Mouse (Mus musculus) forebrain, embryonic 16.5 days (tissue): ENCODE measurements at regions not wholly inside any gene's neighbourhood (a gene's known extent, or its start where the extent isn't known, plus 50 kb on each side); places are given as distances from the start of the nearest gene placed in this dataset.

Experiments used
- ATAC-seq: fragments of 200-750 bp; cut with Nextera tagmentation; 2 replicates; pipeline ENCODE4 v1.8.0; 2017; ENCODE audit warnings: mild to moderate bottlenecking, moderate library complexity
- H3K27ac ChIP-seq: fragments of 300-500 bp; sonication (generic); 2 replicates; pipeline ENCODE4 v1.5.1; 2014; ENCODE audit warnings: low read length, control low read depth
- H3K27me3 ChIP-seq: fragments of 300-500 bp; sonication (generic); replicated peaks from 2 replicates; pipeline ENCODE4 v1.6.1; 2014; ENCODE audit warnings: low read length; ENCODE audit not compliant: control insufficient read depth, insufficient read depth
- H3K36me3 ChIP-seq: fragments of 300-500 bp; sonication (generic); 2 replicates; pipeline ENCODE4 v1.6.1; 2014; ENCODE audit not compliant: control insufficient read depth, insufficient read depth
- H3K4me1 ChIP-seq: fragments of 300-500 bp; sonication (generic); replicated peaks from 2 replicates; pipeline ENCODE4 v1.6.1; 2014; ENCODE audit warnings: low read length; ENCODE audit not compliant: control insufficient read depth, insufficient read depth
- H3K4me2 ChIP-seq: fragments of 300-500 bp; sonication (generic); 2 replicates; pipeline ENCODE4 v1.6.1; 2014; ENCODE audit warnings: mild to moderate bottlenecking, low read length, control low read depth
- H3K4me3 ChIP-seq: fragments of 300-500 bp; sonication (generic); replicated peaks from 2 replicates; pipeline ENCODE4 v1.5.1; 2014; ENCODE audit warnings: mild to moderate bottlenecking, low read length, control low read depth
- H3K9ac ChIP-seq: fragments of 300-500 bp; sonication (generic); replicated peaks from 2 replicates; pipeline ENCODE4 v1.6.1; 2014; ENCODE audit warnings: low read depth, low read length, control low read depth
- H3K9me3 ChIP-seq: fragments of 300-500 bp; sonication (generic); 2 replicates; pipeline ENCODE4 v1.6.1; 2016; ENCODE audit warnings: low read length; ENCODE audit not compliant: control insufficient read depth
- WGBS: fragments of 180-500 bp; shearing (Covaris S2); extraction: QIAGEN DNeasy Blood & Tissue Kit; methylation state at CpG from one replicate; pipeline ENCODE4 v1.1.7; 2014; 5-methylcytosine and 5-hydroxymethylcytosine counted together

- Histone ChIP-seq H3K9ac (no peak overlapping the region), H3K4me3 (no peak overlapping the region), H3K36me3 (no peaks in the 10 kb centered on the region), H3K9me3 (no peaks in the 10 kb centered on the region), H3K27ac (no peak overlapping the region), H3K4me1 (peaks cover 3% of the 10 kb centered on the region), H3K27me3 (no peaks in the 10 kb centered on the region), H3K4me2 (no peak overlapping the region)
- WGBS, result 83% methylated on average over 6 of the region's 6 CpGs
- no peak for ATAC-seq
Measured at GRCm38 (mm10) chr12:91931586-91931985, 82.6 kb upstream of the Sel1l start.

- no peak for ATAC-seq
Measured at GRCm38 (mm10) chr12:91929386-91930054, 80.6 kb upstream of the Sel1l start.

GRCm38 (mm10) chr12:91927576-91927975 lies 78.6 kb upstream of the Sel1l start:
- H3K27ac ChIP-seq, result no peak overlapping the region
- H3K4me2 ChIP-seq, result no peak overlapping the region
- no peak overlapping the region for H3K9ac ChIP-seq
- H3K4me3 ChIP-seq, result no peak overlapping the region
- no peaks in the 10 kb centered on the region for H3K36me3 ChIP-seq
- 76% methylated on average over 6 of the region's 6 CpGs for WGBS
- no peaks in the 10 kb centered on the region for H3K27me3 ChIP-seq
- ATAC-seq, result no peak
- no peaks in the 10 kb centered on the region for H3K9me3 ChIP-seq
- no peaks in the 10 kb centered on the region for H3K4me1 ChIP-seq

More at GRCm38 (mm10) chr12:91929386-91930054, 80.6 kb upstream of the Sel1l start:
- Histone ChIP-seq H3K27ac (no peak overlapping the region), H3K4me2 (no peak overlapping the region), H3K36me3 (no peaks in the 10 kb centered on the region), H3K4me3 (no peak overlapping the region), H3K9me3 (no peaks in the 10 kb centered on the region), H3K4me1 (peaks cover 3% of the 10 kb centered on the region), H3K9ac (no peak overlapping the region), H3K27me3 (no peaks in the 10 kb centered on the region)
- WGBS, result 74% methylated on average over 7 of the region's 7 CpGs

GRCm38 (mm10) chr12:91915486-91915885 lies 66.5 kb upstream of the Sel1l start:
- Histone ChIP-seq H3K27ac (no peak overlapping the region), H3K4me2 (no peak overlapping the region)

GRCm38 (mm10) chr12:91910529-91910928 lies 61.6 kb upstream of the Sel1l start:
- H3K4me1 ChIP-seq, result no peaks in the 10 kb centered on the region

More at GRCm38 (mm10) chr12:91915486-91915885, 66.5 kb upstream of the Sel1l start:
- Histone ChIP-seq H3K9me3 (no peaks in the 10 kb centered on the region), H3K9ac (no peak overlapping the region), H3K4me3 (no peak overlapping the region), H3K27me3 (no peaks in the 10 kb centered on the region), H3K36me3 (no peaks in the 10 kb centered on the region), H3K4me1 (no peaks in the 10 kb centered on the region)
- no peak for ATAC-seq
- 88% methylated on average over 3 of the region's 3 CpGs for WGBS

More at GRCm38 (mm10) chr12:91910529-91910928, 61.6 kb upstream of the Sel1l start:
- Histone ChIP-seq H3K4me2 (no peak overlapping the region), H3K9ac (no peak overlapping the region), H3K36me3 (no peaks in the 10 kb centered on the region), H3K27ac (no peak overlapping the region), H3K9me3 (peaks cover 5% of the 10 kb centered on the region; the same call in 1 of the 2 replicates), H3K27me3 (no peaks in the 10 kb centered on the region), H3K4me3 (no peak overlapping the region)
- WGBS, result 75% methylated on average over 8 of the region's 8 CpGs
- no peak for ATAC-seq
